45 mouse cellular contexts compared by ENCODE assay signal in genomic region chr14:13970513-13970912, GRCm38 (mm10). TPM values are rescaled to one million over a fixed set of nuclear protein-coding genes. Genes with fewer than 3 reads are reported as not detected.
"Had no signal": no experiment of that assay in that cellular context is flagged by ENCODE, and none has a peak within 500 bp of the region (broad histone marks: within the 10 kb centered on the region; RNA-seq: fewer than 3 reads in every experiment).

No protein-coding gene starts in this region.

- H3K36me3 ChIP-seq: limb, embryonic 10.5 days; limb, embryonic 12.5 days; limb, embryonic 13.5 days; limb, embryonic 15.5 days; liver, embryonic 12.5 days; liver, embryonic 13.5 days; liver, embryonic 15.5 days; lung, embryonic 15.5 days; midbrain, embryonic 10.5 days; midbrain, embryonic 12.5 days; midbrain, embryonic 13.5 days; midbrain, embryonic 15.5 days had no signal

- H3K9me3 ChIP-seq: limb, embryonic 10.5 days; limb, embryonic 12.5 days; limb, embryonic 13.5 days; limb, embryonic 15.5 days; liver, embryonic 12.5 days; liver, embryonic 13.5 days; liver, embryonic 15.5 days; lung, embryonic 15.5 days; megakaryocyte, embryonic 14.5 days; midbrain, embryonic 10.5 days; midbrain, embryonic 12.5 days; midbrain, embryonic 13.5 days; midbrain, embryonic 15.5 days had no signal

- H3K4me3 ChIP-seq: left cerebral cortex, adult 2 months; limb, embryonic 10.5 days; limb, embryonic 12.5 days; limb, embryonic 13.5 days; limb, embryonic 15.5 days; liver, embryonic 12.5 days; liver, embryonic 13.5 days; liver, embryonic 15.5 days; lung, embryonic 15.5 days; megakaryocyte, embryonic 14.5 days; midbrain, embryonic 10.5 days; midbrain, embryonic 12.5 days; midbrain, embryonic 13.5 days; midbrain, embryonic 15.5 days; myocyte had no signal

- H3K4me1 ChIP-seq: limb, embryonic 15.5 days; lung, embryonic 15.5 days; midbrain, embryonic 13.5 days; midbrain, embryonic 15.5 days had no signal

- DNase-seq: left cerebral cortex, postnatal 4 days; liver; liver, embryonic 13.5 days; liver, postnatal 0 days; lung, adult 18-20 months; lung, adult 2 months; lung, embryonic 14.5 days; lung, postnatal 10 days; lung, postnatal 14 days; lung, postnatal 36 days; lung, postnatal 4 days; midbrain, embryonic 14.5 days had no signal

- ATAC-seq: liver, embryonic 12.5 days; liver, postnatal 0 days; lung, postnatal 0 days; midbrain, embryonic 13.5 days; midbrain, embryonic 15.5 days; midbrain, embryonic 16.5 days had no signal

- H3K27ac ChIP-seq: left cerebral cortex, adult 2 months; limb, embryonic 10.5 days; limb, embryonic 12.5 days; limb, embryonic 13.5 days; limb, embryonic 15.5 days; liver, embryonic 12.5 days; liver, embryonic 13.5 days; liver, embryonic 14.5 days; liver, embryonic 15.5 days; lung, embryonic 15.5 days; macrophage; midbrain, embryonic 10.5 days; midbrain, embryonic 12.5 days; midbrain, embryonic 13.5 days; midbrain, embryonic 15.5 days had no signal

- H3K27me3 ChIP-seq: limb, embryonic 12.5 days; limb, embryonic 13.5 days; limb, embryonic 15.5 days; liver, embryonic 12.5 days; liver, embryonic 13.5 days; liver, embryonic 15.5 days; lung, embryonic 15.5 days; megakaryocyte, embryonic 14.5 days; midbrain, embryonic 12.5 days; midbrain, embryonic 13.5 days; midbrain, embryonic 15.5 days had no signal

- H3K4me2 ChIP-seq: limb, embryonic 12.5 days; limb, embryonic 13.5 days; limb, embryonic 15.5 days; liver, embryonic 11.5 days; liver, embryonic 12.5 days; liver, embryonic 13.5 days; liver, embryonic 15.5 days; lung, embryonic 14.5 days; lung, embryonic 15.5 days; midbrain, embryonic 11.5 days; midbrain, embryonic 12.5 days; midbrain, embryonic 13.5 days; midbrain, embryonic 15.5 days had no signal

- H3K9ac ChIP-seq: limb, embryonic 12.5 days; limb, embryonic 13.5 days; limb, embryonic 15.5 days; liver, embryonic 12.5 days; liver, embryonic 13.5 days; liver, embryonic 14.5 days; liver, embryonic 15.5 days; liver, postnatal 0 days; lung, embryonic 14.5 days; lung, embryonic 15.5 days; midbrain, embryonic 12.5 days; midbrain, embryonic 13.5 days; midbrain, embryonic 15.5 days had no signal

RNA-seq across cellular contexts. Expression of gene Gm281, which starts 56.2 kb away (rescaled TPM):
- total RNA-seq: left cerebral cortex, adult 2 months; left cerebral cortex, adult 8-10 months; left cerebral cortex, postnatal 10 days; left cerebral cortex, postnatal 14 days; left cerebral cortex, postnatal 25 days; left cerebral cortex, postnatal 36 days; left cerebral cortex, postnatal 4 days; liver, adult 2 months; megakaryocyte progenitor cell, adult 5-6 weeks; megakaryocyte, adult 5-6 weeks; megakaryocyte-erythroid progenitor cell, adult 5-6 weeks; midbrain, postnatal 0 days; monocyte, adult 5-6 weeks had no signal
- polyA plus RNA-seq: limb, embryonic 11.5 days; limb, embryonic 12.5 days; limb, embryonic 13.5 days; limb, embryonic 15.5 days; liver, adult 2 months; liver, embryonic 11.5 days; liver, embryonic 12.5 days; liver, embryonic 13.5 days; liver, embryonic 14.5 days; liver, embryonic 15.5 days; liver, embryonic 16.5 days; liver, postnatal 0 days; lung, embryonic 15.5 days; macrophage; midbrain, embryonic 10.5 days; midbrain, embryonic 11.5 days; midbrain, embryonic 12.5 days; midbrain, embryonic 13.5 days; midbrain, embryonic 14.5 days; midbrain, embryonic 15.5 days; midbrain, embryonic 16.5 days; midbrain, postnatal 0 days; myocyte had no signal
